8 mouse cellular contexts compared by ENCODE assay signal in the genomic region with DNA sequence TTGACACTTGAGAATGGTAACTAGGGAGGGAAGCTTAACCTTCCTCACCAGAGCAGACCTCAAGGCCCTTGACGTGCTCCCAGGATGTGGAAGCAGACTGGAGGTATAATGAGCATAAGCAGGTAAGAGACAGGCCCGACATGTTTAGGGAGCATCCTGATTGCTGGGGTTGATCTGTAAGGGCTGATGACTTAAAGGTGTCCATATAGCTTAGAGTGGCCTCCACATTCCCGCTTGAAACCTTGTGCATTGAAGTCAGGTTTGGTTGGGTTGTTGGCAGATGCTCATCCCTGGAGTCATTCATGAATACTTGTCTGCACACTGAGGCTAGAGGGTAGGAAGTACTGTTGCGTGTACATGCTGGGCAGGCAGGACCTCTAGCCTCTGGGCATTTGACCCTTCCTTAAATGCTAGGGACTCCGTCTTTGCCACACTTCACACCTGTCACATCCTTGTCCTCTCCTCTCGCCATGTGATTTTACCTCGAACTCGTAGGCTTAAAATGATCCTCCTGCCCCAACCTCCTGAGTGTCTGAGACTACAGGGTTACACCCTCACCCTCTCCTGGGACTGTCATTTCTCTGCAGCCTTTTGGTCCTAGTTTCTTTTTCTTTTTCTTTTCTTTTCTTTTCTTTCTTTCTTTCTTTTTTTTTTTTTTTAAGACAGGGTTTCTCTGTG. TPM values are rescaled to one million over a fixed set of nuclear protein-coding genes. Genes with fewer than 3 reads are reported as not detected.
DNase-seq lines count a peak whose midpoint lies in the region; ATAC-seq and TF ChIP-seq lines count a peak whose summit lies in the region.

No protein-coding gene starts in this region.

- H3K9me3 ChIP-seq in kidney, embryonic 14.5 days (ENCODE audit: control insufficient read depth, low read length), result no peaks in the 10 kb centered on the region
- H3K9me3 ChIP-seq in hindbrain, embryonic 14.5 days (ENCODE audit: control insufficient read depth, low read length), result no peaks in the 10 kb centered on the region
- no peaks in the 10 kb centered on the region for H3K9me3 ChIP-seq in midbrain, embryonic 14.5 days (ENCODE audit: control insufficient read depth, low read length)

- peak overlapping the region; percentile 92 for H3K4me3 ChIP-seq in kidney, embryonic 14.5 days (ENCODE audit: low read length)
- peak overlapping the region; percentile 98 for H3K4me3 ChIP-seq in cortical plate, adult 2 months (ENCODE audit: insufficient read depth, low read length)
- H3K4me3 ChIP-seq in hindbrain, embryonic 14.5 days (replicated peaks; ENCODE audit: low read length), result peak overlapping the region; percentile 98
- H3K4me3 ChIP-seq in midbrain, embryonic 14.5 days (replicated peaks; ENCODE audit: low read depth, low read length), result peak overlapping the region; percentile 98
- no peak overlapping the region for H3K4me3 ChIP-seq in thymus, adult 2 months (ENCODE audit: control insufficient read depth, insufficient read depth, low read length)

- no peak for TF ChIP-seq POLR2A in cortical plate, adult 2 months (IDR thresholded peaks at IDR 0.05; ENCODE audit: extremely low read depth, insufficient read depth, low read length)
- TF ChIP-seq POLR2A in thymus, adult 2 months (IDR thresholded peaks at IDR 0.05; ENCODE audit: control insufficient read depth, extremely low read depth, insufficient read depth, low read length, poor library complexity), result no peak

- peak overlapping the region; percentile 83 for H3K4me2 ChIP-seq in kidney, embryonic 14.5 days (replicated peaks; ENCODE audit: low read depth, low read length)
- peak overlapping the region; percentile 89 for H3K4me2 ChIP-seq in hindbrain, embryonic 14.5 days (replicated peaks)
- peak overlapping the region; percentile 78 for H3K4me2 ChIP-seq in midbrain, embryonic 14.5 days (ENCODE audit: low read length)

- H3K9ac ChIP-seq in kidney, embryonic 14.5 days (ENCODE audit: low read depth, low read length), result peak overlapping the region; percentile 85; the same call in 1 of the 2 replicates
- peak overlapping the region; percentile 95 for H3K9ac ChIP-seq in hindbrain, embryonic 14.5 days
- H3K9ac ChIP-seq in midbrain, embryonic 14.5 days (replicated peaks; ENCODE audit: low read length), result peak overlapping the region; percentile 97

- DNase-seq in kidney, postnatal 36 days, result no peak
- no peak for DNase-seq in hindbrain, embryonic 14.5 days (ENCODE audit: low spot score)
- DNase-seq in midbrain, embryonic 14.5 days, result no peak
- DNase-seq in frontal cortex, postnatal 36 days (ENCODE audit: low spot score in 2 of 2), result no peak
- no peak for DNase-seq in thymus, adult 2 months
- no peak for DNase-seq in thymus, postnatal 0 days (ENCODE audit: low spot score)

- peaks cover 16% of the 10 kb centered on the region for H3K4me1 ChIP-seq in kidney, embryonic 14.5 days (ENCODE audit: control insufficient read depth, insufficient read depth, low read length)
- peaks cover 9% of the 10 kb centered on the region for H3K4me1 ChIP-seq in cortical plate, adult 2 months (ENCODE audit: control insufficient read depth, insufficient read depth, low read length)
- H3K4me1 ChIP-seq in hindbrain, embryonic 14.5 days (replicated peaks; ENCODE audit: control insufficient read depth, insufficient read depth, low read length), result peaks cover 20% of the 10 kb centered on the region
- peaks cover 20% of the 10 kb centered on the region for H3K4me1 ChIP-seq in midbrain, embryonic 14.5 days (ENCODE audit: control insufficient read depth, insufficient read depth, low read length)
- peaks cover 23% of the 10 kb centered on the region for H3K4me1 ChIP-seq in thymus, adult 2 months (replicated peaks; ENCODE audit: control insufficient read depth, insufficient read depth, low read length)

- TF ChIP-seq CTCF in cortical plate, adult 2 months (IDR thresholded peaks at IDR 0.05; ENCODE audit: extremely low read depth, insufficient read depth, low read length), result no peak
- TF ChIP-seq CTCF in thymus, adult 2 months (IDR thresholded peaks at IDR 0.05; ENCODE audit: borderline replicate concordance, control insufficient read depth, extremely low read depth, insufficient read depth, low read length, poor library complexity), result no peak

- ATAC-seq in kidney, embryonic 14.5 days (ENCODE audit: low FRiP score, low TSS enrichment), result no peak
- ATAC-seq in hindbrain, embryonic 14.5 days (ENCODE audit: low FRiP score), result no peak
- ATAC-seq in midbrain, embryonic 14.5 days (ENCODE audit: low FRiP score, low TSS enrichment), result no peak

- WGBS in kidney, embryonic 14.5 days, result 83% methylated on average over 8 of the region's 8 CpGs
- WGBS in hindbrain, embryonic 14.5 days, result 80% methylated on average over 8 of the region's 8 CpGs
- WGBS in midbrain, embryonic 14.5 days, result 83% methylated on average over 8 of the region's 8 CpGs
- WGBS in thymus, adult 2 months, result 74% methylated on average over 8 of the region's 8 CpGs

- peaks cover 16% of the 10 kb centered on the region for H3K36me3 ChIP-seq in kidney, embryonic 14.5 days (ENCODE audit: control insufficient read depth, insufficient read depth, low read length)
- peaks cover 24% of the 10 kb centered on the region for H3K36me3 ChIP-seq in hindbrain, embryonic 14.5 days (replicated peaks; ENCODE audit: control insufficient read depth, insufficient read depth)
- H3K36me3 ChIP-seq in midbrain, embryonic 14.5 days (ENCODE audit: control insufficient read depth, insufficient read depth, low read length), result peaks cover 38% of the 10 kb centered on the region
- peaks cover 3% of the 10 kb centered on the region; the same call in 1 of the 2 replicates for H3K36me3 ChIP-seq in thymus, adult 2 months (ENCODE audit: control insufficient read depth, insufficient read depth, low read length)

- no peak overlapping the region for H3K27ac ChIP-seq in kidney, embryonic 14.5 days (ENCODE audit: low read depth, low read length)
- H3K27ac ChIP-seq in cortical plate, adult 2 months (ENCODE audit: insufficient read depth, low read length), result no peak overlapping the region
- H3K27ac ChIP-seq in hindbrain, embryonic 14.5 days, result no peak overlapping the region
- no peak overlapping the region for H3K27ac ChIP-seq in midbrain, embryonic 14.5 days (replicated peaks; ENCODE audit: low read depth, low read length)
- no peak overlapping the region for H3K27ac ChIP-seq in thymus, adult 2 months (ENCODE audit: control insufficient read depth, insufficient read depth, low read length)

- no peaks in the 10 kb centered on the region for H3K27me3 ChIP-seq in kidney, embryonic 14.5 days (ENCODE audit: control insufficient read depth, insufficient read depth, low read length)
- H3K27me3 ChIP-seq in hindbrain, embryonic 14.5 days (ENCODE audit: control insufficient read depth, insufficient read depth, low read length), result no peaks in the 10 kb centered on the region
- H3K27me3 ChIP-seq in midbrain, embryonic 14.5 days (ENCODE audit: control insufficient read depth, insufficient read depth, low read length), result no peaks in the 10 kb centered on the region
- no peaks in the 10 kb centered on the region for H3K27me3 ChIP-seq in thymus, adult 2 months (ENCODE audit: control insufficient read depth, insufficient read depth, low read length)

RNA-seq across cellular contexts. Expression of a gene that starts 1.6 kb away (rescaled TPM):
- polyA plus RNA-seq in kidney, embryonic 14.5 days (2014; fragmentation: Nextera tagmentation; extraction: Ambion mirVana), result 11.0 and 14.6 TPM in 2 replicates
- 105 and 108 TPM in 2 replicates for polyA plus RNA-seq in cortical plate, adult 2 months (2012; rRNA removed)
- 31.7 and 33.5 TPM in 2 replicates for polyA plus RNA-seq in hindbrain, embryonic 14.5 days (2014; fragmentation: Nextera tagmentation; extraction: Ambion mirVana)
- 41.6 and 42.6 TPM in 2 replicates for polyA plus RNA-seq in midbrain, embryonic 14.5 days (2014; fragmentation: Nextera tagmentation; extraction: Ambion mirVana)
- polyA plus RNA-seq in thymus, adult 2 months (2012; rRNA removed), result 137 and 187 TPM in 2 replicates
- 12.2 and 14.9 TPM in 2 replicates for polyA plus RNA-seq in thymus, postnatal 0 days (2015; fragmentation: Nextera tagmentation; extraction: Ambion mirVana)

RNA-seq across cellular contexts. Expression of a gene that starts 24.7 kb away (rescaled TPM):
- polyA plus RNA-seq in kidney, embryonic 14.5 days (2014; fragmentation: Nextera tagmentation; extraction: Ambion mirVana), result 6,047 and 7,558 TPM in 2 replicates
- 2,439 and 2,636 TPM in 2 replicates for polyA plus RNA-seq in cortical plate, adult 2 months (2012; rRNA removed)
- 4,304 and 4,427 TPM in 2 replicates for polyA plus RNA-seq in hindbrain, embryonic 14.5 days (2014; fragmentation: Nextera tagmentation; extraction: Ambion mirVana)
- polyA plus RNA-seq in midbrain, embryonic 14.5 days (2014; fragmentation: Nextera tagmentation; extraction: Ambion mirVana), result 3,781 and 4,177 TPM in 2 replicates
- polyA plus RNA-seq in thymus, adult 2 months (2012; rRNA removed), result 1,363 and 1,486 TPM in 2 replicates
- polyA plus RNA-seq in thymus, postnatal 0 days (2015; fragmentation: Nextera tagmentation; extraction: Ambion mirVana), result 7,546 and 8,495 TPM in 2 replicates

RNA-seq across cellular contexts. Expression of a gene that starts 53.7 kb away (rescaled TPM):
- polyA plus RNA-seq in kidney, embryonic 14.5 days (2014; fragmentation: Nextera tagmentation; extraction: Ambion mirVana), result 654 and 761 TPM in 2 replicates
- 81.7 and 83.3 TPM in 2 replicates for polyA plus RNA-seq in cortical plate, adult 2 months (2012; rRNA removed)
- polyA plus RNA-seq in hindbrain, embryonic 14.5 days (2014; fragmentation: Nextera tagmentation; extraction: Ambion mirVana), result 239 and 249 TPM in 2 replicates
- 341 and 379 TPM in 2 replicates for polyA plus RNA-seq in midbrain, embryonic 14.5 days (2014; fragmentation: Nextera tagmentation; extraction: Ambion mirVana)
- polyA plus RNA-seq in thymus, adult 2 months (2012; rRNA removed), result 163 and 178 TPM in 2 replicates
- 715 and 776 TPM in 2 replicates for polyA plus RNA-seq in thymus, postnatal 0 days (2015; fragmentation: Nextera tagmentation; extraction: Ambion mirVana)
